34 mouse cellular contexts compared by ENCODE assay signal in genomic region chr11:67835408-67836078, GRCm38 (mm10). TPM values are rescaled to one million over a fixed set of nuclear protein-coding genes. Genes with fewer than 3 reads are reported as not detected.
DNase-seq lines count a peak whose midpoint lies in the region; ATAC-seq and TF ChIP-seq lines count a peak whose summit lies in the region.
"Had no signal": no experiment of that assay in that cellular context is flagged by ENCODE, and none has a peak within 500 bp of the region (broad histone marks: within the 10 kb centered on the region; RNA-seq: fewer than 3 reads in every experiment).

No protein-coding gene starts in this region.

- no peak for TF ChIP-seq CTCF in lung, adult 2 months (IDR thresholded peaks at IDR 0.05; ENCODE audit: insufficient read depth, low read length)
- TF ChIP-seq CTCF in lung, embryonic 14.5 days (IDR thresholded peaks at IDR 0.05; ENCODE audit: low read depth), result no peak

- H3K4me1 ChIP-seq in heart, embryonic 16.5 days (ENCODE audit: control insufficient read depth, insufficient read depth, low read length), result peaks cover 6% of the 10 kb centered on the region
- no peaks in the 10 kb centered on the region for H3K4me1 ChIP-seq in heart, embryonic 11.5 days (ENCODE audit: control insufficient read depth, insufficient read depth, low read length)
- no peaks in the 10 kb centered on the region for H3K4me1 ChIP-seq in lung, adult 2 months (ENCODE audit: control insufficient read depth, insufficient read depth, low read length)
- H3K4me1 ChIP-seq in lung, embryonic 14.5 days (ENCODE audit: insufficient read depth), result no peaks in the 10 kb centered on the region
- H3K4me1 ChIP-seq: embryonic facial prominence, embryonic 13.5 days; forebrain, embryonic 10.5 days; forebrain, embryonic 15.5 days; hindbrain, embryonic 12.5 days; intestine, embryonic 15.5 days; limb, embryonic 12.5 days; liver, embryonic 15.5 days; midbrain, embryonic 10.5 days; midbrain, embryonic 15.5 days had no signal

- no peaks in the 10 kb centered on the region for H3K9me3 ChIP-seq in heart, embryonic 16.5 days (replicated peaks; ENCODE audit: control insufficient read depth, low read length)
- no peaks in the 10 kb centered on the region for H3K9me3 ChIP-seq in heart, embryonic 11.5 days (replicated peaks; ENCODE audit: control insufficient read depth, low read length)
- no peaks in the 10 kb centered on the region for H3K9me3 ChIP-seq in lung, embryonic 14.5 days (ENCODE audit: low read depth, low read length)
- H3K9me3 ChIP-seq: embryonic facial prominence, embryonic 13.5 days; forebrain, embryonic 10.5 days; forebrain, embryonic 15.5 days; hindbrain, embryonic 12.5 days; intestine, embryonic 15.5 days; limb, embryonic 12.5 days; liver, embryonic 15.5 days; midbrain, embryonic 10.5 days; midbrain, embryonic 15.5 days had no signal

- TF ChIP-seq POLR2A in lung, adult 2 months (IDR thresholded peaks at IDR 0.05; ENCODE audit: borderline replicate concordance, extremely low read depth, low read depth, low read length), result no peak

- no peaks in the 10 kb centered on the region for H3K36me3 ChIP-seq in heart, embryonic 16.5 days (ENCODE audit: control insufficient read depth, insufficient read depth)
- H3K36me3 ChIP-seq in heart, embryonic 11.5 days (ENCODE audit: control insufficient read depth, insufficient read depth, low read length), result no peaks in the 10 kb centered on the region
- no peaks in the 10 kb centered on the region for H3K36me3 ChIP-seq in lung, embryonic 14.5 days (ENCODE audit: insufficient read depth)
- H3K36me3 ChIP-seq: embryonic facial prominence, embryonic 13.5 days; forebrain, embryonic 10.5 days; forebrain, embryonic 15.5 days; hindbrain, embryonic 12.5 days; intestine, embryonic 15.5 days; limb, embryonic 12.5 days; liver, embryonic 15.5 days; midbrain, embryonic 10.5 days; midbrain, embryonic 15.5 days had no signal

- no peak overlapping the region for H3K9ac ChIP-seq in heart, embryonic 16.5 days (ENCODE audit: low read length)
- no peak overlapping the region for H3K9ac ChIP-seq in heart, embryonic 11.5 days (ENCODE audit: low read depth, low read length)
- H3K9ac ChIP-seq in lung, embryonic 14.5 days, result no peak overlapping the region
- H3K9ac ChIP-seq: embryonic facial prominence, embryonic 13.5 days; forebrain, embryonic 15.5 days; hindbrain, embryonic 12.5 days; intestine, embryonic 15.5 days; limb, embryonic 12.5 days; liver, embryonic 15.5 days; midbrain, embryonic 15.5 days had no signal

- 35% methylated on average over 10 of the region's 10 CpGs for WGBS in heart, embryonic 16.5 days
- WGBS in heart, embryonic 11.5 days (ENCODE audit: insufficient replicate concordance), result 75% methylated on average over 10 of the region's 10 CpGs
- 63% methylated on average over 10 of the region's 10 CpGs for WGBS in lung, adult 2 months
- WGBS in lung, embryonic 14.5 days, result 57% methylated on average over 10 of the region's 10 CpGs

- peak; percentile 79 for ATAC-seq in heart, embryonic 16.5 days (replicated peaks; ENCODE audit: extremely low read depth, insufficient read depth, low FRiP score)
- ATAC-seq in heart, embryonic 11.5 days (replicated peaks; ENCODE audit: insufficient number of reproducible peaks, low FRiP score, low TSS enrichment), result no peak
- peak; percentile 54; the same call in 1 of the 2 replicates for ATAC-seq in lung, embryonic 14.5 days (ENCODE audit: insufficient read depth)
- ATAC-seq: forebrain, embryonic 15.5 days; hindbrain, postnatal 0 days; intestine, embryonic 15.5 days; midbrain, embryonic 15.5 days had no signal

- no peak overlapping the region for H3K4me3 ChIP-seq in heart, embryonic 16.5 days (ENCODE audit: low read length)
- H3K4me3 ChIP-seq in heart, embryonic 11.5 days (ENCODE audit: low read depth, low read length), result no peak overlapping the region
- no peak overlapping the region for H3K4me3 ChIP-seq in lung, adult 2 months (replicated peaks; ENCODE audit: extremely low read depth, low read depth, low read length)
- H3K4me3 ChIP-seq in lung, embryonic 14.5 days (ENCODE audit: low read depth, low read length), result no peak overlapping the region
- H3K4me3 ChIP-seq: embryonic facial prominence, embryonic 13.5 days; forebrain, embryonic 10.5 days; forebrain, embryonic 15.5 days; heart, adult 2 months; hindbrain, embryonic 12.5 days; intestine, embryonic 15.5 days; left cerebral cortex, adult 2 months; limb, embryonic 12.5 days; liver, embryonic 15.5 days; midbrain, embryonic 10.5 days; midbrain, embryonic 15.5 days had no signal

- peak; percentile 35 for DNase-seq in lung, adult 2 months
- DNase-seq in lung, embryonic 14.5 days, result no peak
- peak; percentile 66 for DNase-seq in lung, postnatal 25 days (ENCODE audit: low spot score)
- no peak for DNase-seq in natural killer cell, adult 2 months (ENCODE audit: low spot score in 2 of 2)
- no peak for DNase-seq in embryo, embryonic 9.5 days (ENCODE audit: extremely low spot score)
- DNase-seq: adrenal gland, postnatal 25 days; B cell, adult 2 months; cerebellum, adult 11-12 months; cerebellum, adult 9-11 months; embryo, embryonic 11 days; gastrocnemius, postnatal 25 days; heart, adult 2 months; kidney, adult 8-10 months; kidney, postnatal 14 days; layer of hippocampus, adult 9-11 months; right cerebral cortex, adult 18-20 months; spleen, adult 18-20 months; thymus, adult 18-20 months; thymus, postnatal 25 days had no signal

- peak overlapping the region; percentile 40; the same call in 1 of the 2 replicates for H3K4me2 ChIP-seq in heart, embryonic 16.5 days (ENCODE audit: low read depth, low read length)
- H3K4me2 ChIP-seq in heart, embryonic 11.5 days, result no peak overlapping the region
- no peak overlapping the region for H3K4me2 ChIP-seq in lung, embryonic 14.5 days
- H3K4me2 ChIP-seq: embryonic facial prominence, embryonic 13.5 days; forebrain, embryonic 15.5 days; hindbrain, embryonic 12.5 days; intestine, embryonic 15.5 days; limb, embryonic 12.5 days; liver, embryonic 15.5 days; midbrain, embryonic 15.5 days had no signal

- H3K27me3 ChIP-seq in heart, embryonic 16.5 days (ENCODE audit: control insufficient read depth, insufficient read depth, low read length), result no peaks in the 10 kb centered on the region
- no peaks in the 10 kb centered on the region for H3K27me3 ChIP-seq in heart, embryonic 11.5 days (ENCODE audit: control insufficient read depth, insufficient read depth, low read length)
- no peaks in the 10 kb centered on the region for H3K27me3 ChIP-seq in lung, embryonic 14.5 days (ENCODE audit: insufficient read depth, low read length)
- H3K27me3 ChIP-seq: embryonic facial prominence, embryonic 13.5 days; forebrain, embryonic 15.5 days; hindbrain, embryonic 12.5 days; intestine, embryonic 15.5 days; limb, embryonic 12.5 days; liver, embryonic 15.5 days; midbrain, embryonic 15.5 days had no signal

- H3K27ac ChIP-seq in heart, embryonic 16.5 days (ENCODE audit: low read length), result peak overlapping the region; percentile 84
- H3K27ac ChIP-seq in heart, embryonic 11.5 days (ENCODE audit: low read depth, low read length), result no peak overlapping the region
- no peak overlapping the region for H3K27ac ChIP-seq in lung, embryonic 14.5 days (ENCODE audit: low read depth)
- H3K27ac ChIP-seq: embryonic facial prominence, embryonic 13.5 days; forebrain, embryonic 10.5 days; forebrain, embryonic 15.5 days; heart, adult 2 months; hindbrain, embryonic 12.5 days; hindbrain, postnatal 0 days; intestine, embryonic 15.5 days; left cerebral cortex, adult 2 months; limb, embryonic 12.5 days; liver, embryonic 15.5 days; midbrain, embryonic 10.5 days; midbrain, embryonic 15.5 days; stomach, postnatal 0 days had no signal

RNA-seq across cellular contexts. Expression of gene Dhrs7c, which starts 37.6 kb away (rescaled TPM):
- polyA plus RNA-seq in heart, embryonic 16.5 days (2015; fragmentation: Nextera tagmentation; extraction: Ambion mirVana), result 23.3 and 29.9 TPM in 2 replicates
- polyA plus RNA-seq in heart, embryonic 11.5 days (2014; fragmentation: Nextera tagmentation; extraction: Ambion mirVana), result 0.39 and 0.86 TPM in 2 replicates
- polyA plus RNA-seq in lung, adult 2 months (2012; rRNA removed), result 2.5 and 7.9 TPM in 2 replicates
- polyA plus RNA-seq in lung, embryonic 14.5 days (2014; fragmentation: Nextera tagmentation; extraction: Ambion mirVana), result 0.49 TPM in 1 of 2 replicates, not detected in the other
- polyA plus RNA-seq: forebrain, embryonic 10.5 days; forebrain, embryonic 15.5 days; liver, adult 2 months; midbrain, embryonic 10.5 days; midbrain, embryonic 15.5 days; stomach, postnatal 0 days had no signal

Comparison
In these comparisons a context has a peak if more than half of its experiments do, and no peak if none do; other contexts are left out.
1. DNase-seq: peak in lung, adult 2 months (single experiment) and lung, postnatal 25 days (single experiment); none in lung, embryonic 14.5 days (single experiment), natural killer cell, adult 2 months (0 of 2) and embryo, embryonic 9.5 days (single experiment).